Mouse (Mus musculus) lung, adult 2 months (tissue): Measurements from ENCODE around the gene Camk1d.

Experiments used
- CTCF ChIP-seq: fragments of 200-500 bp; IDR thresholded peaks from 2 replicates; pipeline ENCODE4 v1.5.1; 2011; ENCODE audit warnings: mild to moderate bottlenecking, low read length, control low read depth; ENCODE audit not compliant: insufficient read depth
- POLR2A ChIP-seq: fragments of 200-500 bp; IDR thresholded peaks from 2 replicates; pipeline ENCODE4 v1.6.1; 2011; ENCODE audit warnings: low read depth, mild to moderate bottlenecking, control low read depth, low read length, borderline replicate concordance; ENCODE audit errors: extremely low read depth

- no peak for TF ChIP-seq CTCF
- TF ChIP-seq POLR2A = no peak
These were observed 100.5 kb downstream of the Camk1d start for GRCm38 (mm10) chr2:5613651-5614307.
